Mouse (Mus musculus) liver, embryonic 15.5 days (tissue): ENCODE results near the gene Helq. TPM values are rescaled to one million over a fixed set of nuclear protein-coding genes. Genes with fewer than 3 reads are reported as not detected.

Source experiments
- ATAC-seq: fragments of 200-750 bp; cut with Nextera tagmentation; 2 replicates; pipeline ENCODE4 v1.8.0; 2017; ENCODE audit warnings: moderate number of reproducible peaks, mild to moderate bottlenecking, moderate library complexity; ENCODE audit not compliant: insufficient read depth
- H3K27ac ChIP-seq: fragments of 300-500 bp; sonication (generic); replicated peaks from 2 replicates; pipeline ENCODE4 v1.5.1; 2015; ENCODE audit warnings: mild to moderate bottlenecking, inconsistent platforms
- H3K27me3 ChIP-seq: fragments of 300-500 bp; sonication (generic); 2 replicates; pipeline ENCODE4 v1.6.1; 2015; ENCODE audit warnings: mild to moderate bottlenecking, inconsistent platforms
- H3K36me3 ChIP-seq: fragments of 300-500 bp; sonication (generic); replicated peaks from 2 replicates; pipeline ENCODE4 v1.6.1; 2015; ENCODE audit warnings: moderate library complexity, mild to moderate bottlenecking, inconsistent platforms
- H3K4me1 ChIP-seq: fragments of 300-500 bp; sonication (generic); replicated peaks from 2 replicates; pipeline ENCODE4 v1.6.1; 2015; ENCODE audit warnings: inconsistent platforms
- H3K4me2 ChIP-seq: fragments of 300-500 bp; sonication (generic); 2 replicates; pipeline ENCODE4 v1.6.1; 2015; ENCODE audit warnings: moderate library complexity, mild to moderate bottlenecking, inconsistent platforms
- H3K4me3 ChIP-seq: fragments of 300-500 bp; sonication (generic); replicated peaks from 2 replicates; pipeline ENCODE4 v1.5.1; 2015; ENCODE audit warnings: mild to moderate bottlenecking, inconsistent platforms
- H3K9ac ChIP-seq: fragments of 300-500 bp; sonication (generic); 2 replicates; pipeline ENCODE4 v1.6.1; 2015; ENCODE audit warnings: moderate library complexity, mild to moderate bottlenecking, inconsistent platforms
- H3K9me3 ChIP-seq: fragments of 300-500 bp; sonication (generic); replicated peaks from 2 replicates; pipeline ENCODE4 v1.6.1; 2016; ENCODE audit warnings: inconsistent platforms
- WGBS: fragments of 180-500 bp; shearing (Covaris S2); methylation state at CpG from one replicate; pipeline ENCODE4 v1.1.7; 2015; ENCODE audit warnings: mixed read lengths; ENCODE audit not compliant: insufficient replicate concordance; 5-methylcytosine and 5-hydroxymethylcytosine counted together
- polyA plus RNA-seq: library from polyadenylated mRNA; unstranded; fragments of >200 nt; fragmentation: Nextera tagmentation; extraction: Ambion mirVana; gene quantifications from 2 replicates; pipeline ENCODE4 v1.2.1, GENCODE M21; 2015

The Helq gene
- polyA plus RNA-seq: 10.0 and 11.5 TPM in 2 replicates

DNA sequence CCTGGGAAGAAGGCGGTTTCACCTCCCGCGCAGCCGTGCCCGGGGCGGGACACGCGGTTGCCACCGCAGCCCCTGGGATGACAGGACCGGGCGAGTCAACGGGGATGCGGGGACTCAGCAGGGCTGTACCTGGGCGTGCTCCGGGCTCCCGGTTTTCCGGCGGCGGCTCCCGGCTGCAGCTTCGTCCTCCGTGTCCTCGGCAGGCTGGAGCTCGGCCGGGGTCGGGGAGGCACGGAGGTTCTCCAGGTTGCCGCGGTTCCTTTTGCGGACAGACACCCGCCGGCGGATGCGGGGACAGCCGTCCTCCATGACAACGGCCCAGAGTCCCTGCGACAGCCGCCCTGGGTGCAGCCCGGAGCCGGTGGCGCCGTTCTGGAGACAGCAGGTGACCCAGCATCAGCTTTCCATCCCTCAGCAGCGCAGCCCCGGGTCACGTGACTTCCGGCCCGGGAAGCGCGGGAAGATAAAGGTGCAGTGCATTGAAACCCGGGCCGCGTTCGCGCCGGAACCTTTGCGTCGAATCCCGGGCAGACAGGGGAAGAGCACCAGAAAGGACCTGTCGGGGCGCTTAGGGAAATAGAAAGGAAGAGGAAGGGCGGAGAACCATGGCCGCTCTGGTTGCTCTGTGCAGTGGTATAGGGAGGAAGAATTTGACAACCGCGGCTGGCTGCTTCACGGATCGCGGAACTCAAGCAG lies at the start of gene Helq, which contains the start of gene Mrps18c:
Helq (minus strand) TSS at position 434 of the 696 bp plus-strand sequence.
Mrps18c (plus strand) TSS at position 463 of the 696 bp plus-strand sequence.
- H3K27me3 ChIP-seq: no peaks in the 10 kb centered on the region
- H3K27ac ChIP-seq: peak within 1 kb of the TSS; percentile 72
- H3K4me1 ChIP-seq: peaks cover 26% of the 10 kb centered on the region
- peak; percentile 97 for ATAC-seq
- H3K9me3 ChIP-seq: no peaks in the 10 kb centered on the region
- H3K4me2 ChIP-seq: peak within 1 kb of the TSS; percentile 92
- H3K4me3 ChIP-seq: peak within 1 kb of the TSS; percentile 93
- peaks cover 46% of the 10 kb centered on the region for H3K36me3 ChIP-seq
- under 1% methylated on average over 67 of the region's 67 CpGs for whole genome bisulfite sequencing
- peak within 1 kb of the TSS; percentile 83 for H3K9ac ChIP-seq

DNA sequence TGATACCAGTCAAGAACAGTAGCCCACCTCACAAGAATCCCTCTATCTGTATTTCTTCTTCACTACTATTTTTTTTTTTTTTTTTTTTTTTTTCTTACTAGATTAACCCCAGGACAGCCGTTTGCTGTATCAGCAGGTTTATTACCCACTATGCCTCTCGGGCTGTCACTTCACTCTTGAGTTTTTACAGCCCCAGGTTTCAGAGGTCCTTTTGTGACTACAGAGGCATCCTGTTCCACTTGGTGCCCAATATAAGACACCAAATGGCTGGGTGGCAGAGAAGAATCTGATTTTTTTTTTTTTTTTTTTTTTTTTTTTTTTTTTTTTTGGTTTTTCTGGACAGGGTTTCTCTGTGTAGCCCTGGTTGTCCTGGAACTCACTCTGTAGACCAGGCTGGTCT lies 48.7 kb upstream of the Helq start:
- Histone ChIP-seq H3K9ac (no peak overlapping the region), H3K4me3 (peak overlapping the region; percentile 59), H3K4me1 (peaks cover 23% of the 10 kb centered on the region), H3K27ac (no peak overlapping the region), H3K36me3 (no peaks in the 10 kb centered on the region), H3K9me3 (no peaks in the 10 kb centered on the region), H3K27me3 (peaks cover 59% of the 10 kb centered on the region), H3K4me2 (peak overlapping the region; percentile 64)
- WGBS: 2% methylated on average over 2 of the region's 2 CpGs
- ATAC-seq: no peak

DNA sequence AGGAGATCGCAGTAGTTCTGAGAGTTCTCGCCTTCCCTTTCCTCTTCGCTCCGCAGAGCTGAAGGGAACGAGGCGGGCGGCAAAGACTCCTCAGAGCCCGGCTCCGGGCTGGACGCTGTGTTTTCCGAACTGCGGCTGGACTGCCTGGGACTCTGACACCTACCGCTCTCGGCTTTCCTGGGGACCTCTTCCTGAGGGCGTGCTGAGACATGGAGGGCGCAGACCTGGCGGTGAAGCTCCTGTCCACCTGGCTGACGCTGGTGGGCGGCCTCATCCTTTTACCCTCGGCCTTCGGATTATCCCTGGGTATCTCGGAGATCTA lies 48.2 kb upstream of the Helq start:
- Histone ChIP-seq H3K9ac (peak overlapping the region; percentile 25; the same call in 1 of the 2 replicates), H3K4me1 (peaks cover 23% of the 10 kb centered on the region), H3K4me2 (peak overlapping the region; percentile 64), H3K36me3 (no peaks in the 10 kb centered on the region), H3K27me3 (peaks cover 59% of the 10 kb centered on the region), H3K9me3 (no peaks in the 10 kb centered on the region), H3K4me3 (peak overlapping the region; percentile 59), H3K27ac (no peak overlapping the region; the same call in 1 of the 2 replicates)
- 1% methylated on average over 22 of the region's 22 CpGs for WGBS
- ATAC-seq: peak; percentile 26; the same call in 1 of the 2 replicates

DNA sequence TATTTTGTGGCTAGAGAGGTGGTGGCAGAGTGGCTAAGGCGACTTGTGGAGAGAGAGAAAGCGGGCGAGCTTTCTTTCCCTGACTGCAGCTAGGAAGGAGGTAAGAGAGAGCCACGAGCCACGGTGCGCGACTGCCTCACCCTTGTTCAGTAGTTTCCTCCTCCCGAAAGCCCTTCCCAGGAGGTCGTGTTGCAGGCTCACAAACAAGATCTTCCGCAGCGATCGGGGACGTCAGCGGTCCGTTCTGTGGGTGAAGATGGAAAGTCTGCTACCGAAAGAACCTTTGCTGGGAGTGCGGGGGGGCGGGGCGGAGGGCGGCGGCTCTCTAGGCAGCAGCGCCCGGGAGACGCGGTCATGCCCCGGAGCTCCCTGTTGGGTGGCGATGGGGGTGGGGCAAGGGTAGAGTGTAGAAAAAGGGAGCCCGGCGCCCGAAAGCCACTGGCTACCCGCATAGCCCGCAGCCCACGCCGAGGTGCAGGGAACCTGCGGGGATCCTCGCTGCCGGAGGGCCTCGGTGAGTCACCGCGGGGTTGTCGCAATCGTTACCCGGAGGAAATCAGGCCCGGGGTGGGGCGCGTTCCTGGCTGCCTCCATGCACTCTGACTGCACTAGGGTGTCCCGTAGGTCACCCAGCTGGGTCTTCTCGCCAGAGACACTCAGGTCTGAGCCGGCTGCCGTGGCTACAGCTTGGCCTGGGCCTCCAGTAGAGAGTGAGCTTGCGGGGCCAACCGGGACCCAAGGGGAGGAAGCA lies 47.6 kb upstream of the Helq start:
- Histone ChIP-seq H3K36me3 (no peaks in the 10 kb centered on the region), H3K27me3 (peaks cover 59% of the 10 kb centered on the region), H3K9ac (peak overlapping the region; percentile 25; the same call in 1 of the 2 replicates), H3K9me3 (no peaks in the 10 kb centered on the region), H3K27ac (no peak overlapping the region; the same call in 1 of the 2 replicates), H3K4me2 (peak overlapping the region; percentile 64), H3K4me3 (peak overlapping the region; percentile 59), H3K4me1 (peaks cover 23% of the 10 kb centered on the region)
- under 1% methylated on average over 52 of the region's 52 CpGs for WGBS
- ATAC-seq: peak; percentile 76

DNA sequence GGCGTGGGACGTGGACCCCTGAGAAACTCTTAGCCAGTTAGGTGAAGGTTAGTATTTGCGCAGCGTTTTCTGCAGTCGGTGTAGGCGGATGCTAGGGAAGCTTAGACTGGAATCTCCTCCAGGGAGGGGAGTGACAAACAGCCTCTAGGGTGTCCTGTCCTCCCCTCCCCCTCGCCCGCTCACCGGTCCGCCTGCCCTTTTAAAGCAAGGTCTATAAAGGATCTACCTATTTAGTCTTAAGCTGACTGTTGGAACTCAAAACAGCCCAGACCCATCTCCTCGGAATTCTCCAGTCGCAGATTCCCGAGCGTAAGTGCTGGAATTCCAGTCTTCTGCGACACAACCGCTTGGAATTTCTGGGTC lies 47.1 kb upstream of the Helq start, which contains the start of gene Gpat3:
Gpat3 (plus strand) TSS at position 229 of the 363 bp plus-strand sequence.
- Histone ChIP-seq H3K4me2 (peak within 1 kb of the TSS; percentile 64), H3K4me3 (peak within 1 kb of the TSS; percentile 59), H3K27ac (no peak within 1 kb of the TSS; the same call in 1 of the 2 replicates), H3K36me3 (no peaks in the 10 kb centered on the region), H3K27me3 (peaks cover 59% of the 10 kb centered on the region), H3K4me1 (peaks cover 23% of the 10 kb centered on the region), H3K9me3 (no peaks in the 10 kb centered on the region), H3K9ac (peak within 1 kb of the TSS; percentile 25; the same call in 1 of the 2 replicates)
- 1% methylated on average over 16 of the region's 16 CpGs for WGBS
- ATAC-seq: no peak

DNA sequence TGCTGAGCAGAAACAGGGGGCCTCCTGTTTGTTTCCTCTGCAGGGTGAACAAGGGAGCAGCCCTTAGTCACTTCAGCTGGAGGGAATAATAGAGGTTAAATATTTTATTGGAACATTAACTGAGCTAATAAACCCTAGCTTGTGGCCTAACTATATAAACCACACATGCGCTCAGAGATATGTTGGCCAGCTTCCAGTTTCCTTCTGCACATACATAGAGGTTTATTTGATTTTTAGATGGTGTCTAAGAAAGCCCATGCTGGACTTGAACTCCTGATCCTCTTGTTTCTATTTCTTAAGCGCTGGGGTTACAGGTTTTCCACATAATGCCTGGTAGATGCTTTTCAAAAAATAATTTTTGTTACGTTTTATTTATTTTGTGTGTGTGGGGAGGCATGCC lies 46.1 kb upstream of the Helq start:
- no peaks in the 10 kb centered on the region for H3K36me3 ChIP-seq
- 29% methylated on average over 3 of the region's 3 CpGs for WGBS
- H3K4me1 ChIP-seq: peaks cover 23% of the 10 kb centered on the region
- H3K4me2 ChIP-seq: no peak overlapping the region
- H3K27me3 ChIP-seq: peaks cover 59% of the 10 kb centered on the region
- no peak overlapping the region for H3K9ac ChIP-seq
- no peak overlapping the region for H3K4me3 ChIP-seq
- ATAC-seq: no peak
- no peak overlapping the region for H3K27ac ChIP-seq
- H3K9me3 ChIP-seq: no peaks in the 10 kb centered on the region

DNA sequence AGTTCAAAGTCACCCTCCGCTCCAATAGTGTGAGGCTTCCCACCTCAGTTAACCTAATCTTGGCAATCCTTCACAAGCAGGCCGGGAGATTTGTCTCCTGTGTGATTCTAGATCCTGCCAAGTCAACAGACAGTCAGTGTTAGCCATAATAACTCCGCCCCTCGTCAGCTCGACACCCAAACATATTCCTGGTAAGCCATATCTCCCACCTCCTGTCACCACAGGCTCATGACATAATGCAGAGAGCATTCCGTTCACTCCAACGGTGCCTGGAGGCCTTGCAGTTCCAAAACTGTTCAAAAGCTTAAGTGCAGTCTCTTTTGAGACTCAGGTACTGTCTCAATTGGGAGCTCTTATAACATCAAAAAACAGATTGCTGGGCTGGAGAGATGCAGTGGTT lies 39.5 kb upstream of the Helq start:
- H3K4me2 ChIP-seq: no peak overlapping the region
- no peaks in the 10 kb centered on the region for H3K9me3 ChIP-seq
- no peak for ATAC-seq
- H3K27me3 ChIP-seq: no peaks in the 10 kb centered on the region
- no peak overlapping the region for H3K4me3 ChIP-seq
- no peak overlapping the region for H3K27ac ChIP-seq
- WGBS: 65% methylated on average over 7 of the region's 7 CpGs
- H3K4me1 ChIP-seq: 0 out of 2 replicates have a peak, but pooled peaks cover 4% of the 10 kb centered on the region
- H3K9ac ChIP-seq: no peak overlapping the region
- H3K36me3 ChIP-seq: no peaks in the 10 kb centered on the region

DNA sequence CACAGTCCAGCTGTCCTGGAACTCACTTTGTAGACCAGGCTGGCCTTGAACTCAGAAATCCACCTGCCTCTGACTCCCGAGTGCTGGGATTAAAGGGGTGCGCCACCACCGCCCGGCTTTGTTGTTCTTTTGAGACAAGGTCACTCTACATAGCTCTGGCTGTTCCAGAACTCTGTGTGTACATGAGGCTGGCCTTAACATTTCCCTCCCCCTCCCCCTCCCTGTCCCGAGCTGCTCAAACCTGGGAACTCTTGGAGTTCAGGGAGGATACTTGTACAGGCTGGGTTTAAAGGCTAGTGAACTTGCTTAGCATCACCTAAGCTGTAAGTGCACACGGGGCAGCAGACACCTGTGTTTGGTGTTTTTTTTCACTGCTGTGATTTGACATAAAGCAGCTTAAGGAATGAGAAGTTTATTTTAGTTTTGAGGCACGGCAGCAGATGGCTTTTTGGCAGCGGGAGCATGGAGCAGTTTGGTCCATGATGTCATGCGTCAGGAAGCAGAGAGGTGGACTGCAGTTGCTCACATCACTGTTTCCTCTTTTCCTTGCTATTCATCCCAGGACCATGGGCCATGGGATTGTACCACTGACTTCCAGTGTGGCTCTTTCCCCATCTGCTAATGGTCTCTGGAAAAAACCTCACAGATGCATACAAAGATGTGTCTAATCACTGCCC lies 37.6 kb upstream of the Helq start:
- no peak for ATAC-seq
- Histone ChIP-seq H3K9me3 (no peaks in the 10 kb centered on the region), H3K4me2 (no peak overlapping the region), H3K36me3 (no peaks in the 10 kb centered on the region), H3K27ac (no peak overlapping the region), H3K4me1 (0 out of 2 replicates have a peak, but pooled peaks cover 4% of the 10 kb centered on the region), H3K9ac (no peak overlapping the region), H3K4me3 (no peak overlapping the region), H3K27me3 (no peaks in the 10 kb centered on the region)
- WGBS: 44% methylated on average over 9 of the region's 9 CpGs

DNA sequence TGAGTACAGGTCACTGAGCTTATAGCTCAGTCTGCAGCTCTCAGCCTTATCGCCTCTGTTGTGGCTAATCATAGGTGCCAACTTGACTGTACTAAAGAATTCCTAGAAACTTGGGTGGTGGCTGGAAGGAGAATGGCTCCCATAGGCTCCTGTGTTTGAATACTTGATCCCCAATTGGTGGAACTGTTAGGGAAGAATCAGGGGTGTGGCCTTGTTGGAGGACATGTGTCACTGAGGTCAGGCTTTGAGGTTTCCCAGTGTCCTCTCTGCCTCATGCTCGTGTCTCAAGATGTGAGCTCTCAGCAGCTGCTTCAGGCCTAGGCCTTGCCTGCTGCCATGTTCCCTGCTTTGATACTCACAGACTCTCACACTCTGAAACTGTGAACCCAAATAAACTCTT lies 35.4 kb upstream of the Helq start:
- Histone ChIP-seq H3K4me1 (0 out of 2 replicates have a peak, but pooled peaks cover 4% of the 10 kb centered on the region), H3K27ac (no peak overlapping the region), H3K36me3 (no peaks in the 10 kb centered on the region), H3K9me3 (no peaks in the 10 kb centered on the region), H3K4me3 (no peak overlapping the region), H3K27me3 (no peaks in the 10 kb centered on the region), H3K4me2 (no peak overlapping the region), H3K9ac (no peak overlapping the region)
- ATAC-seq: no peak
- WGBS: 57% methylated on average over 2 of the region's 2 CpGs

DNA sequence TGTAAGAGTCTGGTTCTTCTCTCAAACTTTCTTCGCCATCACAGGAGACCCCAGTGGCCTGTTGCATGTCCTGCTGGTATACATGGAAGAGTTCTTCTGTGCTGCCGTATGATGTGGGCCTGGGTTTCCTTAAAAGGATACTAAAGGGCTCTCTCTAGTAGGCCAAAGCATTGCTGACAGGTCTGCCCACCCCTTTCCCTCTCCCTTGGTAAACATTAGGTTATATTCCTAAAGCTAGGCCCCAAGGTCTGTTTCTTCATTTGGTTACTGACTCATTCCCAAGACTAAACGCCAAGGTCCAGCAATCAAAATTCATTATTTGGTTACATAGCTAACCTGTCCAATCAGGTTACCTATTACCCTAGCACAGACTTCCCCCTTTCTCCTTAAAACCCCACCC lies 34.3 kb upstream of the Helq start:
- no peak for ATAC-seq
- no peaks in the 10 kb centered on the region for H3K9me3 ChIP-seq
- WGBS: 61% methylated on average over 3 of the region's 3 CpGs

DNA sequence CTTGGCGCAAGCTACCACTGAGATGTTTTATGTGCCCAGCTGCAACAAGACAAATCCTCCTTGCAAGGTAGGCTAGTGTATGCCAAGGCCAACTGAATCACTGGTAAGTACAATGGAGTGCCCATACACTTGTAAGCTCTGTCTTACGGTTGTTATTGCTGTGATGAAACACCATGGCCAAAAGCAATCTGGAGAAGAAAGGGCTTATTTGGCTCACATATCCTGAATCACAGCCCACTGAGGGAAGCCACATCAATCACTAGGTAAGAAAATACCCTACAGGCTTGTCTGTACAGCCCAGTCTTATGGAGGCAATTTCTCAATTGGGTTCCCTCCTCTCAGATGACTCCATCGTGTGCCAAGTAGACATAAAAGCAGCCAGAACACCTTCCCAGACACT lies 30.3 kb upstream of the Helq start:
- no peak overlapping the region for H3K4me3 ChIP-seq
- no peak for ATAC-seq
- WGBS: 63% methylated on average over 3 of the region's 3 CpGs
- H3K36me3 ChIP-seq: no peaks in the 10 kb centered on the region
- no peak overlapping the region for H3K27ac ChIP-seq
- H3K9me3 ChIP-seq: no peaks in the 10 kb centered on the region
- no peak overlapping the region for H3K9ac ChIP-seq
- no peaks in the 10 kb centered on the region for H3K4me1 ChIP-seq
- H3K27me3 ChIP-seq: no peaks in the 10 kb centered on the region
- no peak overlapping the region for H3K4me2 ChIP-seq

More for the DNA sequence above, 34.3 kb upstream of the Helq start:
- Histone ChIP-seq H3K9ac (no peak overlapping the region), H3K27ac (no peak overlapping the region), H3K4me2 (no peak overlapping the region), H3K36me3 (no peaks in the 10 kb centered on the region), H3K4me3 (no peak overlapping the region), H3K4me1 (0 out of 2 replicates have a peak, but pooled peaks cover 4% of the 10 kb centered on the region), H3K27me3 (no peaks in the 10 kb centered on the region)
